Mouse (Mus musculus): ENCODE data around the gene H2-D1.

DNA sequence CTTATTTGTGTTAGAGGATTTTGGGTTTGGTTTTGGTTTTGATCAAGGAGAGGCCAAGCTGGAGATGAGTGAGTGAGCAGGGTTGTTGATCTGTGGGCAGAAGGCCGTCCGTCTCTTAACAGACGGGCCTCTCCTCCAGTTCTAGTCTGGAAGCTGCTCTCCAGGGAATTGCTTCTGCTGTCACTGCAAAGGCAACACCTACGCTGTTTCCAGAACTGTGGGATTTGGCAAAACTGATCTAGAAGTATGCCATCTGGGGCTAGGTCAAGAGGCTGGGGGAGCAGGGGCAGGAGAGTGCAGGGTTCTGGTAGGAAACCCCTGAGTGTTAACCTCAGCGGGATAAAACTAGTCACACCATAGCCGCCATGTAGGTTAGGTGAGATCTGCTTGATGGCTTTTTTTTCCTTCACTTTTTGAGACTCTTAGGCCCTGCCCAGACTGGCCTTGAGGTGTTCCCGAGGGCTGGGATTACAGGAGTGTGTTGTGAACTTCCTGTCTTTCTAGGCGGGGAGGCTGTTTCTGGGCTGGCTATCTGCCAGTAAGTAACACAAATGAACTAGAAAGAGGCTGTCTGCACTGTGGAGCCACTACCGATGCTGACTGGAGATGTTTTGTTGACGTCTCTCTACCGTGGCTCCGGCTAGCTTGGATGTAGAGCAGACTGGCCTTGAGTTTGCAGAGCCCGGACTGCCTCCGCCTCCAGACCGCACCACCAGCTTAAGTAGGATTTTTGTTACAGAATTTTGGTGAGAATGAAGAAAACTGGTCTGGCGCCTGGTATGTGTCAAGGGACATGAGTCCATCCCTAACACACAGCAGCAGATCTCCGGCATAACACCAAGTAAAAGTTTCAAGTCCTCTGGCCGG lies 29.2 kb upstream of the H2-D1 start, which contains the start of gene Atp6v1g2:
- no peak for TF ChIP-seq MAFK (IDR thresholded peaks at IDR 0.05; ENCODE audit: insufficient read depth, low read depth, low read length)
- TF ChIP-seq CHD2 (IDR thresholded peaks at IDR 0.05; ENCODE audit: low read depth, low read length): no peak
- TF ChIP-seq HCFC1 (IDR thresholded peaks at IDR 0.05; ENCODE audit: borderline replicate concordance, insufficient read depth, low read length): no peak

Data from ES-E14 (cell line).